Mouse (Mus musculus) testis, adult 2 months (tissue): ENCODE results near the gene Gm20721. TPM values are rescaled to one million over a fixed set of nuclear protein-coding genes. Genes with fewer than 3 reads are reported as not detected.

ENCODE experiments used
- H3K27ac ChIP-seq: fragments of 200-500 bp; 2 replicates; pipeline ENCODE4 v1.5.1; 2012; ENCODE audit warnings: low read depth, low read length; ENCODE audit not compliant: control insufficient read depth, insufficient read depth
- H3K27me3 ChIP-seq: fragments of 200-500 bp; 2 replicates; pipeline ENCODE4 v1.6.1; 2012; ENCODE audit warnings: mild to moderate bottlenecking, low read length, moderate library complexity; ENCODE audit not compliant: control insufficient read depth, insufficient read depth
- H3K36me3 ChIP-seq: fragments of 200-500 bp; 2 replicates; pipeline ENCODE4 v1.6.1; 2012; ENCODE audit warnings: mild to moderate bottlenecking, low read length; ENCODE audit not compliant: control insufficient read depth, insufficient read depth
- H3K4me1 ChIP-seq: fragments of 200-500 bp; 2 replicates; pipeline ENCODE4 v1.6.1; 2012; ENCODE audit warnings: low read length; ENCODE audit not compliant: control insufficient read depth, insufficient read depth
- H3K4me3 ChIP-seq: fragments of 200-500 bp; 2 replicates; pipeline ENCODE4 v1.5.1; 2012; ENCODE audit warnings: low read depth, mild to moderate bottlenecking, low read length, moderate library complexity, mixed read lengths; ENCODE audit not compliant: control insufficient read depth
- CTCF ChIP-seq: fragments of 200-500 bp; IDR thresholded peaks from 2 replicates; pipeline ENCODE4 v1.5.1; 2012; ENCODE audit warnings: low read depth, mild to moderate bottlenecking, inconsistent platforms, low read length, moderate library complexity; ENCODE audit not compliant: control insufficient read depth, insufficient read depth, insufficient replicate concordance
- POLR2A ChIP-seq: fragments of 200-500 bp; IDR thresholded peaks from 2 replicates; pipeline ENCODE4 v1.6.1; 2012; ENCODE audit warnings: low read depth, mild to moderate bottlenecking, inconsistent platforms, low read length, moderate library complexity; ENCODE audit not compliant: control insufficient read depth
- polyA plus RNA-seq: library from polyadenylated mRNA; depleted of rRNA; stranded (reverse); fragments of >200 nt; gene quantifications from 2 replicates; pipeline ENCODE4 v1.2.3, GENCODE M21; 2012

Gm20721 gene
- polyA plus RNA-seq, 1 experiment: not detected

DNA sequence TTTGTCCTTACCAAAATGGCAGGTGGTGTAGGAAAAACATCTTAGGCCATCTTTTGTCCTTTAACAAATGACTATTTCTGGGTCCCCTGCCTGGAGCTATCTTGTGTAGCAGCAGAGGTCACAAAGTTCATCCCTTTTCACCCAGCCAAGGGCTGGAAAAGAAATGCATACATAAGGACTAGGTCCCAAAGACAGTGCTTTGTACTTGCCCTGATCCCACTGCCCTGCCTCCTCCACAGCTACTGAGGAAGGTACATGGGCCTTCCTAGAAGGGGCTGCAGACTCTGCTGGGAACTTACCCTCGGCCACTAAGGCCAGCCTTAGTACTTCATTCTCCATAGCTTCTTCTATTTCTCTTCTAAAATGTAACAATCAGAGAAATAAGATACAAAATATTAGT, 34.9 kb downstream of the Gm20721 start:
- Histone ChIP-seq H3K27me3 (no peaks in the 10 kb centered on the region), H3K36me3 (no peaks in the 10 kb centered on the region), H3K4me3 (no peak overlapping the region), H3K27ac (no peak overlapping the region), H3K4me1 (no peaks in the 10 kb centered on the region)
- TF ChIP-seq POLR2A (no peak), CTCF (no peak)

GRCm38 (mm10) chr2:174310913-174311514, 35.5 kb downstream of the Gm20721 start:
- H3K27me3 ChIP-seq: no peaks in the 10 kb centered on the region
- TF ChIP-seq POLR2A (no peak), CTCF (no peak; the same call in 1 of the 2 replicates)
- H3K4me1 ChIP-seq: no peaks in the 10 kb centered on the region
- H3K4me3 ChIP-seq: no peak overlapping the region
- no peaks in the 10 kb centered on the region for H3K36me3 ChIP-seq
- H3K27ac ChIP-seq: no peak overlapping the region

GRCm38 (mm10) chr2:174307903-174308302, 38.6 kb downstream of the Gm20721 start:
- H3K27me3 ChIP-seq: no peaks in the 10 kb centered on the region
- no peak overlapping the region for H3K27ac ChIP-seq
- no peaks in the 10 kb centered on the region for H3K4me1 ChIP-seq
- no peak for TF ChIP-seq CTCF
- TF ChIP-seq POLR2A: no peak
- no peak overlapping the region for H3K4me3 ChIP-seq
- H3K36me3 ChIP-seq: no peaks in the 10 kb centered on the region

- TF ChIP-seq CTCF: no peak
- no peak for TF ChIP-seq POLR2A
- H3K27me3 ChIP-seq: no peaks in the 10 kb centered on the region
- H3K4me1 ChIP-seq: no peaks in the 10 kb centered on the region; the same call in 1 of the 2 replicates
- no peak overlapping the region for H3K4me3 ChIP-seq
- no peak overlapping the region for H3K27ac ChIP-seq
- no peaks in the 10 kb centered on the region for H3K36me3 ChIP-seq
Observed at GRCm38 (mm10) chr2:174305646-174306045, 40.9 kb downstream of the Gm20721 start.

- H3K4me1 ChIP-seq: peaks cover 11% of the 10 kb centered on the region
- no peak for TF ChIP-seq CTCF
- TF ChIP-seq POLR2A: no peak
- no peak overlapping the region for H3K4me3 ChIP-seq
- H3K27me3 ChIP-seq: no peaks in the 10 kb centered on the region; the same call in 1 of the 2 replicates
- no peaks in the 10 kb centered on the region for H3K36me3 ChIP-seq
- no peak overlapping the region for H3K27ac ChIP-seq
Observed at GRCm38 (mm10) chr2:174302526-174302925, 44.0 kb downstream of the Gm20721 start.

- no peaks in the 10 kb centered on the region; the same call in 1 of the 2 replicates for H3K27me3 ChIP-seq
- peaks cover 18% of the 10 kb centered on the region for H3K4me1 ChIP-seq
- no peak for TF ChIP-seq CTCF
- no peak for TF ChIP-seq POLR2A
- H3K36me3 ChIP-seq: no peaks in the 10 kb centered on the region
- H3K27ac ChIP-seq: no peak overlapping the region
- peak overlapping the region; percentile 57 for H3K4me3 ChIP-seq
Observed at GRCm38 (mm10) chr2:174300666-174301065, 45.8 kb downstream of the Gm20721 start.

GRCm38 (mm10) chr2:174300186-174300585, 46.3 kb downstream of the Gm20721 start:
- Histone ChIP-seq H3K4me3 (peak overlapping the region; percentile 57), H3K4me1 (peaks cover 18% of the 10 kb centered on the region), H3K27ac (no peak overlapping the region), H3K27me3 (no peaks in the 10 kb centered on the region; the same call in 1 of the 2 replicates), H3K36me3 (no peaks in the 10 kb centered on the region)
- TF ChIP-seq POLR2A (no peak), CTCF (no peak)
